In the genomic region with DNA sequence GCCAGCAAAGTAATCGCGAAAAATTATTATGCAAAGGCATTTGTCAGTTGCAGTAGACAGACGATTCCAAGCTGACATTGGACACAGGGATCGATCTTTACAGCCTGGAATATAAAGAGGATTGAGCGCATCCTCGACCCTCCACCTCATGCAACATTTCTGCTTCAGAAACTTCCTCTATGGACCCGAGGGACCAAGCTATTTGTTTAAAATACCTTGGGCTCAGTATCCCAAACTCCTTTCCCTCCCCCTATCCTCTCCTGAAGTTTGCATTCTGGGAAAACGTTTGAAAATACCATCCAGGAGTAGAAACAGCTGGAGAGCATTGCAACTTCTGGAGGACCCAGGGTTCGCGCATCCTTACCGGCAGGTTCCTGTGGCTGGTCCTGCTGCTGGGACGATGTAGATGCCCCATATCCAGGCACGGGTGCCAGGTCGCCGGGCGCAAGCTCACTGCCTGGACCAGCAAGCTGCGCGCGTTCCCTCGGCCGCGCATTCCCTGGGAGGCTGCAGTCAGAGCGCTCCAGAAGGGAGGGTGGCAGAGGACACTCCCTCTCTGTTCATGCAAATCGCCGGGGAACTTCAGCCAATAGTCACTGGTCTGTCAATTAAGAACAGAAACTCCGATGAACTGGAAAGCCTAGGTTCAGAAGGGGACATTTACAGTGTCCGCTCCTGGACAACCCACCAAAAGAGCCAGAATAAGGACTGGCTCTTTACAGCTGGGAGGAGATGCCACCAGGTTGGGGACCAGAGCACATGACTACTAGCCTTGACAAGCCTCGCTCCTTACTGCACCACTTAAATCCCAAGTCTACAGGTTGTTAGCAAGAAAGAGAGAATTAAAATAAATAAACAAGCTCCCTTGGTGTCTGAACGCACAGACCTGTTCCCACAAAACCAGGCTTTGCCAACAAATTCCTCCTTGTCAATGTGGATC, we compare ENCODE assay signal across 8 mouse cellular contexts. TPM values are rescaled to one million over a fixed set of nuclear protein-coding genes. Genes with fewer than 3 reads are reported as not detected.
DNase-seq lines count a peak whose midpoint lies in the region; ATAC-seq and TF ChIP-seq lines count a peak whose summit lies in the region.

Gene Pcdh20, minus strand, starts transcription at position 902 of the 940 bp plus-strand sequence.

- peak; percentile 91 for DNase-seq in heart, adult 11 months
- DNase-seq in heart, postnatal 36 days, result no peak
- DNase-seq in cerebellum, adult 2 months, result peak; percentile 18 to 20
- peak in 1 of 2 experiments; percentile 63 for DNase-seq in frontal cortex, adult 2 months (ENCODE audit: extremely low spot score in 1 of 2, low spot score in 1 of 2)
- peak; percentile 62 for DNase-seq in right cerebral cortex, adult 18-20 months
- DNase-seq in natural killer cell, adult 2 months (ENCODE audit: low spot score in 2 of 2), result no peak

- H3K36me3 ChIP-seq in intestine, embryonic 16.5 days (ENCODE audit: control insufficient read depth, insufficient read depth, low read length), result no peaks in the 10 kb centered on the region
- H3K36me3 ChIP-seq in liver, embryonic 16.5 days (ENCODE audit: control insufficient read depth, insufficient read depth), result no peaks in the 10 kb centered on the region

- WGBS in cerebellum, adult 2 months, result 1% methylated on average over 29 of the region's 29 CpGs
- 2% methylated on average over 29 of the region's 29 CpGs for WGBS in intestine, embryonic 16.5 days
- 3% methylated on average over 29 of the region's 29 CpGs for WGBS in liver, embryonic 16.5 days (ENCODE audit: insufficient replicate concordance)

- no peak within 1 kb of the TSS for H3K27ac ChIP-seq in cerebellum, adult 2 months (ENCODE audit: insufficient read depth, low read length)
- no peak within 1 kb of the TSS for H3K27ac ChIP-seq in intestine, embryonic 16.5 days (ENCODE audit: low read length)
- no peak within 1 kb of the TSS for H3K27ac ChIP-seq in liver, embryonic 16.5 days (ENCODE audit: low read length)

- peak within 1 kb of the TSS; percentile 51; the same call in 1 of the 2 replicates for H3K9ac ChIP-seq in intestine, embryonic 16.5 days (ENCODE audit: low read depth, low read length)
- no peak within 1 kb of the TSS for H3K9ac ChIP-seq in liver, embryonic 16.5 days (ENCODE audit: low read depth, low read length)

- no peaks in the 10 kb centered on the region for H3K9me3 ChIP-seq in intestine, embryonic 16.5 days (ENCODE audit: control insufficient read depth, low read length)
- no peaks in the 10 kb centered on the region for H3K9me3 ChIP-seq in liver, embryonic 16.5 days (replicated peaks; ENCODE audit: control insufficient read depth, low read length)

- H3K27me3 ChIP-seq in cerebellum, adult 2 months (ENCODE audit: control insufficient read depth, insufficient read depth, low read length), result no peaks in the 10 kb centered on the region
- peaks cover 8% of the 10 kb centered on the region; the same call in 1 of the 2 replicates for H3K27me3 ChIP-seq in intestine, embryonic 16.5 days (replicated peaks; ENCODE audit: control insufficient read depth, insufficient read depth, low read length)
- H3K27me3 ChIP-seq in liver, embryonic 16.5 days (ENCODE audit: control insufficient read depth, insufficient read depth, low read depth, low read length), result peaks cover 3% of the 10 kb centered on the region; the same call in 1 of the 2 replicates

- ATAC-seq in intestine, embryonic 16.5 days, result peak; percentile 83
- ATAC-seq in liver, embryonic 16.5 days (ENCODE audit: low read depth), result no peak

- H3K4me1 ChIP-seq in cerebellum, adult 2 months (ENCODE audit: control insufficient read depth, insufficient read depth, low read length), result no peaks in the 10 kb centered on the region
- H3K4me1 ChIP-seq in intestine, embryonic 16.5 days (ENCODE audit: control insufficient read depth, insufficient read depth, low read length), result no peaks in the 10 kb centered on the region; the same call in 1 of the 2 replicates
- H3K4me1 ChIP-seq in liver, embryonic 16.5 days (ENCODE audit: control insufficient read depth, low read depth, low read length), result no peaks in the 10 kb centered on the region

- no peak for TF ChIP-seq POLR2A in cerebellum, adult 2 months (IDR thresholded peaks at IDR 0.05; ENCODE audit: borderline replicate concordance, insufficient read depth, low read length)

- peak within 1 kb of the TSS; percentile 70 for H3K4me2 ChIP-seq in intestine, embryonic 16.5 days (ENCODE audit: low read depth, low read length)
- peak within 1 kb of the TSS; percentile 9; the same call in 1 of the 2 replicates for H3K4me2 ChIP-seq in liver, embryonic 16.5 days (ENCODE audit: low read depth, low read length)

- intact Hi-C loops in heart, postnatal 36 days (cut with DNase I), result no loop called here

- H3K4me3 ChIP-seq in cerebellum, adult 2 months (replicated peaks; ENCODE audit: insufficient read depth, low read depth, low read length), result peak within 1 kb of the TSS; percentile 28
- peak within 1 kb of the TSS; percentile 49 for H3K4me3 ChIP-seq in intestine, embryonic 16.5 days (ENCODE audit: low read length)
- no peak within 1 kb of the TSS for H3K4me3 ChIP-seq in liver, embryonic 16.5 days (ENCODE audit: low read depth, low read length)

- TF ChIP-seq CTCF in cerebellum, adult 2 months (IDR thresholded peaks at IDR 0.05; ENCODE audit: borderline replicate concordance, insufficient read depth, low read depth, low read length), result no peak

RNA-seq across cellular contexts. Expression of gene Pcdh20, which starts in this region (rescaled TPM):
- total RNA-seq in heart, postnatal 36 days (2021), result under 1 TPM; 0.35 to 0.47 TPM
- 4.5 and 5.0 TPM in 2 replicates for polyA plus RNA-seq in cerebellum, adult 2 months (2012; rRNA removed)
- 11.7 and 12.3 TPM in 2 replicates for polyA plus RNA-seq in frontal cortex, adult 2 months (2012; rRNA removed)
- 1.4 and 1.9 TPM in 2 replicates for polyA plus RNA-seq in intestine, embryonic 16.5 days (2015; fragmentation: Nextera tagmentation; extraction: Ambion mirVana)
- 0.19 and 0.32 TPM in 2 replicates for polyA plus RNA-seq in liver, embryonic 16.5 days (2015; fragmentation: Nextera tagmentation; extraction: Ambion mirVana)

Comparison
In these comparisons a context has a peak if more than half of its experiments do, and no peak if none do; other contexts are left out.
1. DNase-seq: peak in heart, adult 11 months (single experiment), cerebellum, adult 2 months (2 of 2) and right cerebral cortex, adult 18-20 months (single experiment); none in heart, postnatal 36 days (0 of 2) and natural killer cell, adult 2 months (0 of 2).